Mouse (Mus musculus) erythroblast, embryonic 14.5 days (primary cell): Measurements from ENCODE around the gene Dusp2.

ENCODE experiments used
- GATA1 ChIP-seq: IDR thresholded peaks from 2 replicates; pipeline ENCODE4 v1.6.1; 2012; ENCODE audit warnings: low read length, inconsistent platforms, mixed read lengths
- TAL1 ChIP-seq: IDR thresholded peaks from 3 replicates; pipeline ENCODE4 v1.6.1; 2012; ENCODE audit warnings: low read length, inconsistent platforms, mixed read lengths

- TF ChIP-seq GATA1 (no peak), TAL1 (no peak)
Observed at GRCm38 (mm10) chr2:127335767-127336496, at the start of gene Dusp2.
